Mouse (Mus musculus): ENCODE results near the gene Tubb3. TPM values are rescaled to one million over a fixed set of nuclear protein-coding genes. Genes with fewer than 3 reads are reported as not detected.

The Tubb3 gene
- polyA plus RNA-seq, 1 experiment: 1.4 TPM

DNA sequence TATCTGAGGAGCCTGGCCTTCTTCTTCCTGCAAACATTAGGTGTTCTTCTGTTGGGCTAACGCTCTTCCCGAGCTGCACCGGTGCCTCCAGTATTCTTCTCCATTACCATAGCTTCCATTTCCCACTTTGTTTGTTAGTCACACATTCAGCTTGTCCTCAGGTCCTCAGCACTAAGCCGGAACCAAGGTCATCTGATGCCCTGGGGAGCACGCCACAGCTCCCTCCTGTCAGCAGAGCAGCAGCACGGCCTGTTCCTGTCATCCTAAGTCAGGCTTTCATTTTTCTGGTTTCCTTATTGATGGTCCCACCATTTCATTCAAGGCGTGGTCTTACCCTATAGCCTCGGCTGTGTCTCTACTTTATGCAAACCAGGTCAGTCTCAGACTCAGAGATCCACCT is 23.4 kb upstream of the Tubb3 start:
- TF ChIP-seq CTCF (IDR thresholded peaks at IDR 0.05; ENCODE audit: insufficient read depth, low read length) (no peak), POLR2A (IDR thresholded peaks at IDR 0.05; ENCODE audit: borderline replicate concordance, extremely low read depth, low read depth, low read length) (no peak)
- Histone ChIP-seq H3K4me3 (replicated peaks; ENCODE audit: extremely low read depth, low read depth, low read length) (no peak overlapping the region), H3K4me1 (ENCODE audit: control insufficient read depth, insufficient read depth, low read length) (no peaks in the 10 kb centered on the region)
- no peak for DNase-seq
- WGBS: 91% methylated on average over 8 of the region's 8 CpGs

DNA sequence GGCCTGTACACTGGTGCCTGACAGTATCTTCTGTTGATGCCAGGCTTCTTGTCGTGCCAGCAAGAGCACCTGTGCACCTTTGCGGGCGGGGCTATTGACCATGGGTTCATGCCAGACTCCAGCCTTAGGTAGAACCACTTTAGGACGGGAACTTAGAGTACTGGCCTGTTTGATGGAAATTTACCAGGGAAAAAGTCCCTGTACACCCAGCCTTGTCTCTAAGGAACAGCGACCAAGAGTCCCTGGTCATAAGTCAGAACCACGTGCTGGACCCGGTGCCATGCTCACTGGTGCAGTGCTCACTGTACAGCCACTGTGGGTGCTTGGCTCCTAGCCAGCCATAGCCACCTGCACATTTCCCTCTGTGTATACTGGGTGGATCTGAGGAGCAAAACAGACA is 22.2 kb upstream of the Tubb3 start:
- DNase-seq: peak; percentile 19
- H3K4me3 ChIP-seq (replicated peaks; ENCODE audit: extremely low read depth, low read depth, low read length): no peak overlapping the region
- H3K4me1 ChIP-seq (ENCODE audit: control insufficient read depth, insufficient read depth, low read length): no peaks in the 10 kb centered on the region
- WGBS: 85% methylated on average over 7 of the region's 7 CpGs
- TF ChIP-seq POLR2A (IDR thresholded peaks at IDR 0.05; ENCODE audit: borderline replicate concordance, extremely low read depth, low read depth, low read length) (no peak), CTCF (IDR thresholded peaks at IDR 0.05; ENCODE audit: insufficient read depth, low read length) (no peak)

DNA sequence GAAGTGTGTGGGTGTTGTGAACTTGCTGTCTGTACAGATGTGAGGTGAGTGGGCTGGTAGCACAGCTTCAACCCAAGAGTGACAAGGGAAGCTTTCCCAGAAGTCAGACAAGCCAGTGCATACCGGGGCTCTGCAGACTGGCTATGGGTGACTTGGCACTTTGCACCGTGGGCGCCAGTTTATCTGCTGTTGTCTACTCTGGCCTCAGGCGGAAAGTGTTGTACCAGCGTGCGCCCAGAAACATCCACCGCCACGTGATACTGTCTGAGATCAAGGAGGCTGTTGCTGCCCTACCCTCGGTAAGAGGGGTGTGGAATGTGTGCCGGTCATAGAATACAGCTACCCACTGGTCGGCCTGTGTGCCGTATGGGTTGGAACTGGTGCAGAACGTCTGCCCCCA is 12.9 kb upstream of the Tubb3 start:
- H3K4me3 ChIP-seq (replicated peaks; ENCODE audit: extremely low read depth, low read depth, low read length): no peak overlapping the region
- DNase-seq: no peak
- 93% methylated on average over 13 of the region's 13 CpGs for WGBS
- H3K4me1 ChIP-seq (ENCODE audit: control insufficient read depth, insufficient read depth, low read length): no peaks in the 10 kb centered on the region
- TF ChIP-seq CTCF (IDR thresholded peaks at IDR 0.05; ENCODE audit: insufficient read depth, low read length) (no peak), POLR2A (IDR thresholded peaks at IDR 0.05; ENCODE audit: borderline replicate concordance, extremely low read depth, low read depth, low read length) (no peak)

DNA sequence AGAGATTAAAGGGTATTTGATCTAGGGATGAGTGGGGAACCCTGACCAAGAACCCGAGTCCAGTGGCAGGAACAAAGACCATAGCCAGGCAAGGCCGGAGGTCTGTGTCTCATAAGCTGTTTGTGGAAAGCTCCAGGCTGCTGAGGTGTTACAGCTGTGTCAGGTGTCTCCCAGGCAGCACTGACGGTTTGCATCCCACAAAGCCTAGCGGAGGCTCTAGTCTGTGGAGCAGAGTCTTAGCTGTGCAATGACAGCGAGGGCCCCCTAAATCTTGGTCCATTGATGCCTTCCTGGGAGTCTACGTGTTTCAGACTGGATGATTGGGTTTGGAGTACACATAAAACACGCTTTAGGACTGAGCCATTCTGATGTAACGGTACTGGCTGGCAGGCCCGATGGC is 9.3 kb upstream of the Tubb3 start:
- WGBS: 93% methylated on average over 9 of the region's 9 CpGs
- no peak for DNase-seq
- no peak overlapping the region for H3K4me3 ChIP-seq (replicated peaks; ENCODE audit: extremely low read depth, low read depth, low read length)
- H3K4me1 ChIP-seq (ENCODE audit: control insufficient read depth, insufficient read depth, low read length): no peaks in the 10 kb centered on the region
- TF ChIP-seq POLR2A (IDR thresholded peaks at IDR 0.05; ENCODE audit: borderline replicate concordance, extremely low read depth, low read depth, low read length) (no peak), CTCF (IDR thresholded peaks at IDR 0.05; ENCODE audit: insufficient read depth, low read length) (no peak)

DNA sequence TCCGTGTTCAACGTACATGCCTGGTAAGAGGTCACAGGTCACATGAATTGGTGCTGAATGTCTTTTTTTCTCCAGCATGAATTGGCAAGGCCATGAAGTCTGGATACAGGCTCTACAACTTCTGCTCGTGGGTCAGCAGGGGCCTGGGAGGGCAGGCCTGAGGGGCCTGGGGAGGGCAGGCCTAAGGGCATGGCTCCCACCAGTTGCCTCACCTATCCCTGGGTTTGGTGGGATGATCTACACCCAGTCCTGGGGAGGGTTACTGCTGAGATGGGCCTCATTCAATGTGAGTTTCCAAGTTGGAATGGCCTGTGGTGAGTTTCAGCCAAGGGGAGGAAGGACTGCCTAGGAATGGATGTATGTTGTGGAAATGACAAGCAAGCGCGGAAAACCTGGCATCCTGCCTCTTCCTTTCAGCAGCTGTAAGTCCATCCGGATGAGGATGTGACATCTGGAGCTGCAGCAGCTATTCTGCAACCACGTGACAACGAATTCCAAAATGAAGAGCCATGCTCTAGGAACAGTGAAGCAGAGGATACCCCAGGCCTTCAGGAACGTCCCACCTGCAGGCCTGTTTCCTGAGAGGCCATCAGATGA is 8.4 kb upstream of the Tubb3 start:
- Histone ChIP-seq H3K4me3 (replicated peaks; ENCODE audit: extremely low read depth, low read depth, low read length) (no peak overlapping the region), H3K4me1 (ENCODE audit: control insufficient read depth, insufficient read depth, low read length) (no peaks in the 10 kb centered on the region)
- no peak for DNase-seq
- TF ChIP-seq POLR2A (IDR thresholded peaks at IDR 0.05; ENCODE audit: borderline replicate concordance, extremely low read depth, low read depth, low read length): no peak
- TF ChIP-seq CTCF (IDR thresholded peaks at IDR 0.05; ENCODE audit: insufficient read depth, low read length): no peak
- WGBS: 61% methylated on average over 9 of the region's 9 CpGs

DNA sequence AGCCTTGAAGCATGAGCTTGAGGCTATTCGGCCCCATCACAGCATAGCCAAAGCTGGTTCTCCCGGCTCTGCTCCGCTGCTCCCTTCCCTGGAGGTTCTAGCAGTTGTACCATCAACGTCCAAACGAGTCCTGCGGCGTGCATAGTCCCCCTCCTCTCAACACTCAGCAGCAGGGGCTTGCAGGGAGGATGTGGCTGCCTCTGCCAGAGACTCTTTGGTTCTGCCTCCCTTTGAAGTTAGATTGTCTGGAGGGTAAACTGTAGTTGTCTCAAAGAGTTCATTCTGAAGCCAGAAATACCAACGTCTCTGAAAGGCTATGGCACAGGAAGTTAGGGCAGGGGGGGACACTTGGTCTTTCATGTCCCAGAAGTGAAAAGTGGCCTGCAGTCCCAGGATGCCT is 6.7 kb upstream of the Tubb3 start:
- Histone ChIP-seq H3K4me3 (replicated peaks; ENCODE audit: extremely low read depth, low read depth, low read length) (no peak overlapping the region), H3K4me1 (ENCODE audit: control insufficient read depth, insufficient read depth, low read length) (no peaks in the 10 kb centered on the region)
- DNase-seq: no peak
- 41% methylated on average over 8 of the region's 8 CpGs for WGBS
- TF ChIP-seq CTCF (IDR thresholded peaks at IDR 0.05; ENCODE audit: insufficient read depth, low read length) (no peak), POLR2A (IDR thresholded peaks at IDR 0.05; ENCODE audit: borderline replicate concordance, extremely low read depth, low read depth, low read length) (no peak)

DNA sequence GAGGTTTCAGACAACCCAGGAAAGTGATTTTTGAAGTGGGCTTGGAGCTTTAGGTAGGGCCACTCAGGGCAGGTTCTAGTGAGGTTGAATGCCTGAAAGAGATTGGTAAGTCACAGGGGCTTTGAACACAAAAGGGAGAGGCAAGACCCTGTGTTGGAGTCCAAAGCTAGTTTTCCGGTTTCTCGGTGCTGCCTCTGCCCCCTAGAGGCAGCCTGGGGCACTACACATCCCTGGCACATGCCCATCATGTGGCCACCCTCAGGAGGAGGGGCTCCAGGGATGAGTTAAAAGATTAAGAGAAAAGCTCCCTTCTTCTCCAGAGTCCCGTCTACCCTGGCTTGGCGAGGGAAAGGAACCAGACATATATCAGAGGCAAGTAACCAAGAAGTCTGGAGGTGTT is 4.4 kb upstream of the Tubb3 start, which contains the start of gene Mc1r:
Gene Mc1r (plus strand): TSS at position 322 of the 400 bp plus-strand sequence.
- H3K4me3 ChIP-seq (replicated peaks; ENCODE audit: extremely low read depth, low read depth, low read length): no peak within 1 kb of the TSS
- TF ChIP-seq POLR2A (IDR thresholded peaks at IDR 0.05; ENCODE audit: borderline replicate concordance, extremely low read depth, low read depth, low read length): no peak
- TF ChIP-seq CTCF (IDR thresholded peaks at IDR 0.05; ENCODE audit: insufficient read depth, low read length): peak; percentile 86
- peak; percentile 64 for DNase-seq
- H3K4me1 ChIP-seq (ENCODE audit: control insufficient read depth, insufficient read depth, low read length): no peaks in the 10 kb centered on the region
- 11% methylated on average over 4 of the region's 4 CpGs for WGBS

DNA sequence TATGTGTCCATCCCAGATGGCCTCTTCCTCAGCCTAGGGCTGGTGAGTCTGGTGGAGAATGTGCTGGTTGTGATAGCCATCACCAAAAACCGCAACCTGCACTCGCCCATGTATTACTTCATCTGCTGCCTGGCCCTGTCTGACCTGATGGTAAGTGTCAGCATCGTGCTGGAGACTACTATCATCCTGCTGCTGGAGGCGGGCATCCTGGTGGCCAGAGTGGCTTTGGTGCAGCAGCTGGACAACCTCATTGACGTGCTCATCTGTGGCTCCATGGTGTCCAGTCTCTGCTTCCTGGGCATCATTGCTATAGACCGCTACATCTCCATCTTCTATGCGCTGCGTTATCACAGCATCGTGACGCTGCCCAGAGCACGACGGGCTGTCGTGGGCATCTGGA is 3.6 kb upstream of the Tubb3 start:
- no peak for DNase-seq
- Histone ChIP-seq H3K4me1 (ENCODE audit: control insufficient read depth, insufficient read depth, low read length) (no peaks in the 10 kb centered on the region), H3K4me3 (replicated peaks; ENCODE audit: extremely low read depth, low read depth, low read length) (no peak overlapping the region)
- TF ChIP-seq CTCF (IDR thresholded peaks at IDR 0.05; ENCODE audit: insufficient read depth, low read length): no peak
- no peak for TF ChIP-seq POLR2A (IDR thresholded peaks at IDR 0.05; ENCODE audit: borderline replicate concordance, extremely low read depth, low read depth, low read length)
- 88% methylated on average over 13 of the region's 13 CpGs for WGBS

DNA sequence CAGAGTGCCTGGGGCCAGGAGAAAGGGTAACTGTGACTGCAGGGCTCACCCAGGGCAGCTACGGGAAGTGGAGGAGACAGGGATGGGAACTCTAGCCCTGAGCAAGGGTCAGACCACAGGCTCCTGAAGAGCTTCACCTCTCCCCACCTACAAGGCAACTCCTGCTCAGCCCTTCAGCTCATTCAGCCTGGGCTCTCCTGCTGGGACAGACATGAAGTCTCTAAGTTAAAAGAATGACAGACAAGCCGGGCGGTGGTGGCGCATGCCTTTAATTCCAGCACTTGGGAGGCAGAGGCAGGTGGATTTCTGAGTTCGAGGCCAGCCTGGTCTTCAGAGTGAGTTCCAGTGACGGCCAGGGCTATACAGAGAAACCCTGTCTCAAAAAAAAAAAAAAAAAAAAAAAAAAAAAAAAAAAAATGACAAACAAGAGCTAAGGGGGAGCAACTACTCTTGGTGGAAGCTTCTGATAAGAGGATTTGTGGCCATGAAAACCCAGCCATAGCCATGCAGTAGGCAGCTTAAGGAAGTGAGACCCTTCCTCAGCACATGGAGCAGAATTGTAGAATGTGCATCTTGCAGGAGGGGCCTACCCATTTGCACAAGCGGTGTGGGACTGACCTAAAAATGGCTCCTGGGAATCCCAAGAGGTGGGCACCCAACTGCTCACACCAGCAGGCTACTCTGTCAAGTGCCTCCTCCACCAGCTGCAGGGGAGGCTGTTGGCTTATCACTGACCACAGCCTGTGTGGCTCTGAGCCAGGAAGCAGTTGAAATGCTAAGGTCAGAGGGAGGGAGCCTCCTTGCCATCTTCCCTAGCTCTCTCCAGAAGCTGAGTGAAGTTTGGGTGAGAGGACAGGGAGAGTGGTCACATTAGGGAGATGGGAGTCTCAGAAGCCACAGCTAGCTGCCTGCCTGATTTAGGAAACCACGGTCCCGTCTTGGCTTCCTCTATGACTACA is 2.4 kb upstream of the Tubb3 start:
- 57% methylated on average over 9 of the region's 9 CpGs for WGBS
- no peak for DNase-seq
- TF ChIP-seq POLR2A (IDR thresholded peaks at IDR 0.05; ENCODE audit: borderline replicate concordance, extremely low read depth, low read depth, low read length) (no peak), CTCF (IDR thresholded peaks at IDR 0.05; ENCODE audit: insufficient read depth, low read length) (no peak)
- Histone ChIP-seq H3K4me1 (ENCODE audit: control insufficient read depth, insufficient read depth, low read length) (no peaks in the 10 kb centered on the region), H3K4me3 (replicated peaks; ENCODE audit: extremely low read depth, low read depth, low read length) (no peak overlapping the region)
